Mouse (Mus musculus) ES-E14 (cell line): ENCODE measurements around the gene Sesn1. TPM values are rescaled to one million over a fixed set of nuclear protein-coding genes. Genes with fewer than 3 reads are reported as not detected.
A peak's percentile ranks its signal among the peaks of the same experiment; 100 is the strongest.

Source experiments
- DNase-seq: peaks from one replicate; pipeline ENCODE4 v3.0.0-alpha.2; 2013; ENCODE audit warnings: low read depth, low spot score
- H3K27ac ChIP-seq: 2 replicates; pipeline ENCODE4 v1.5.1; 2012; ENCODE audit warnings: low read depth, mild to moderate bottlenecking, low read length, moderate library complexity, mixed read lengths; ENCODE audit not compliant: poor library complexity, insufficient read depth, severe bottlenecking
- H3K36me3 ChIP-seq: 2 replicates; pipeline ENCODE4 v1.6.1; 2012; ENCODE audit warnings: mild to moderate bottlenecking, low read length, moderate library complexity, mixed read lengths; ENCODE audit not compliant: control insufficient read depth, poor library complexity, insufficient read depth, severe bottlenecking
- H3K4me1 ChIP-seq, 2 experiments: fragments of 150-350 bp in 1 of 2; sonication (generic) in 1 of 2; 2 replicates each; pipeline ENCODE4 v1.6.1; 2012; ENCODE audit warnings: low read length in 2 of 2, mild to moderate bottlenecking in 1 of 2, mixed read lengths in 1 of 2; ENCODE audit not compliant: control insufficient read depth in 2 of 2, insufficient read depth in 2 of 2, poor library complexity in 1 of 2
- H3K4me3 ChIP-seq, 2 experiments: fragments of 150-350 bp in 1 of 2; sonication (generic) in 1 of 2; 2 replicates each; pipeline ENCODE4 v1.5.1; 2012; ENCODE audit warnings: low read length in 2 of 2, low read depth in 1 of 2, mild to moderate bottlenecking in 1 of 2, mixed read lengths in 1 of 2; ENCODE audit not compliant: insufficient read depth in 1 of 2, poor library complexity in 1 of 2, severe bottlenecking in 1 of 2
- H3K9ac ChIP-seq: 2 replicates; pipeline ENCODE4 v1.6.1; 2012; ENCODE audit warnings: low read depth, mild to moderate bottlenecking, low read length, mixed read lengths; ENCODE audit not compliant: poor library complexity, insufficient read depth, severe bottlenecking
- H3K9me3 ChIP-seq: fragments of 150-350 bp; sonication (generic); 2 replicates; pipeline ENCODE4 v1.6.1; 2012; ENCODE audit warnings: low read depth, mild to moderate bottlenecking, low read length; ENCODE audit not compliant: control insufficient read depth, insufficient read depth
- CHD2 ChIP-seq: IDR thresholded peaks from 2 replicates; pipeline ENCODE4 v1.6.1; 2014; ENCODE audit warnings: mild to moderate bottlenecking, low read depth, low read length, inconsistent platforms
- HCFC1 ChIP-seq: IDR thresholded peaks from 2 replicates; pipeline ENCODE4 v1.6.1; 2012; ENCODE audit warnings: low read length, inconsistent platforms, borderline replicate concordance; ENCODE audit not compliant: insufficient read depth
- MAFK ChIP-seq: IDR thresholded peaks from 2 replicates; pipeline ENCODE4 v1.6.1; 2014; ENCODE audit warnings: mild to moderate bottlenecking, low read depth, low read length, inconsistent platforms; ENCODE audit not compliant: insufficient read depth
- ZC3H11A ChIP-seq: IDR thresholded peaks from 2 replicates; pipeline ENCODE4 v1.6.1; 2012; ENCODE audit warnings: low read depth, mild to moderate bottlenecking, inconsistent platforms, low read length, borderline replicate concordance
- ZNF384 ChIP-seq: IDR thresholded peaks from 2 replicates; pipeline ENCODE4 v1.6.1; 2012; ENCODE audit warnings: low read depth, low read length, inconsistent platforms
- in situ Hi-C, 2 experiments: fragments of 600-800 bp; cut with MboI; formaldehyde crosslinking; loops; one replicate each; pipeline ENCODE4 v1.15.1; 2025; ENCODE audit warnings: low sequenced_read_pairs in 2 of 2, inconsistent platforms in 1 of 2; ENCODE audit not compliant: unreplicated experiment in 2 of 2
- total RNA-seq: library from RNA; depleted of rRNA; stranded (reverse); fragments of 300-350 nt; gene quantifications from 2 replicates; pipeline ENCODE4 v1.2.3, GENCODE M21; 2012; rRNA removed

The Sesn1 gene
- 6.8 and 10.0 TPM in 2 replicates for total RNA-seq

GRCm38 (mm10) chr10:41809771-41810563, at the start of gene Sesn1, which contains the start of gene Cep57l1:
TSS of gene Sesn1 (plus strand) at chr10:41809935.
TSS of gene Cep57l1 (minus strand) at chr10:41809871.
- in situ Hi-C loops = no loop called here
- Histone ChIP-seq H3K4me1 (peaks cover 0 to 3% of the 10 kb centered on the region in 2 experiments; a peak in 2 of 4 replicates), H3K4me3 (peak within 1 kb of the TSS; percentile 83 to 87), H3K9ac (peak within 1 kb of the TSS; percentile 94), H3K9me3 (peaks cover under 1% of the 10 kb centered on the region; the same call in 1 of the 2 replicates), H3K36me3 (peaks cover 3% of the 10 kb centered on the region), H3K27ac (peak within 1 kb of the TSS; percentile 35; the same call in 1 of the 2 replicates)
- peak; percentile 94 for DNase-seq
- TF ChIP-seq ZC3H11A = no peak
- TF ChIP-seq MAFK = no peak
- TF ChIP-seq HCFC1 = peak; percentile 36; the same call in 1 of the 2 replicates
- no peak for TF ChIP-seq CHD2
- TF ChIP-seq ZNF384 = no peak

- H3K27ac ChIP-seq = peak overlapping the region; percentile 2; the same call in 1 of the 2 replicates
- in situ Hi-C loops = no loop called here
Measured at GRCm38 (mm10) chr10:41760866-41761265, 48.9 kb upstream of the Sesn1 start.

GRCm38 (mm10) chr10:41763741-41764385, 45.9 kb upstream of the Sesn1 start:
- TF ChIP-seq HCFC1 (no peak), MAFK (no peak), CHD2 (no peak), ZNF384 (no peak), ZC3H11A (no peak)
- no peaks in the 10 kb centered on the region for H3K9me3 ChIP-seq
- no peak overlapping the region for H3K4me3 ChIP-seq
- H3K9ac ChIP-seq = no peak overlapping the region
- peak; percentile 47 for DNase-seq
- in situ Hi-C loops = no loop called here
- H3K4me1 ChIP-seq = peaks cover 2 to 8% of the 10 kb centered on the region in 2 experiments; a peak in 3 of 4 replicates
- no peaks in the 10 kb centered on the region for H3K36me3 ChIP-seq
- H3K27ac ChIP-seq = peak overlapping the region; percentile 3; the same call in 1 of the 2 replicates

More at GRCm38 (mm10) chr10:41760866-41761265, 48.9 kb upstream of the Sesn1 start:
- no peak for DNase-seq
- Histone ChIP-seq H3K4me1 (peaks cover 5 to 8% of the 10 kb centered on the region in 2 experiments; a peak in 3 of 4 replicates), H3K9ac (no peak overlapping the region), H3K36me3 (no peaks in the 10 kb centered on the region), H3K9me3 (no peaks in the 10 kb centered on the region), H3K4me3 (no peak overlapping the region)
- no peak for TF ChIP-seq ZC3H11A
- no peak for TF ChIP-seq ZNF384
- no peak for TF ChIP-seq CHD2
- TF ChIP-seq MAFK = no peak
- TF ChIP-seq HCFC1 = no peak

GRCm38 (mm10) chr10:41765586-41765985, 44.1 kb upstream of the Sesn1 start:
- TF ChIP-seq MAFK = no peak
- no peak for TF ChIP-seq ZC3H11A
- H3K4me1 ChIP-seq = peaks cover 2 to 8% of the 10 kb centered on the region in 2 experiments; a peak in 3 of 4 replicates
- no peak overlapping the region for H3K4me3 ChIP-seq
- no peaks in the 10 kb centered on the region for H3K9me3 ChIP-seq
- no peak overlapping the region for H3K9ac ChIP-seq
- H3K36me3 ChIP-seq = no peaks in the 10 kb centered on the region
- in situ Hi-C loops = no loop called here
- no peak overlapping the region for H3K27ac ChIP-seq
- DNase-seq = no peak
